Mouse (Mus musculus) adrenal gland, adult (tissue): Measurements from ENCODE around the gene Cdk6.
"Not testable (repeated sequence)": the region's sequence is repeated elsewhere in the genome, so short reads cannot be mapped to it uniquely, and the experiment has no call there.

Experiments
- DNase-seq, 2 experiments: peaks; one replicate each; pipeline ENCODE4 v3.0.0; 2022 to 2023; ENCODE audit warnings: low spot score in 1 of 2; ENCODE audit not compliant: inconsistent age in 2 of 2

Gene Cdk6

GRCm38 (mm10) chr5:3505553-3505952 lies 164.3 kb downstream of the Cdk6 start:
- DNase-seq: no peak

GRCm38 (mm10) chr5:3508480-3509381 lies 167.4 kb downstream of the Cdk6 start:
- DNase-seq: no peak

- DNase-seq: no peak
Measured at GRCm38 (mm10) chr5:3509503-3509902, 168.2 kb downstream of the Cdk6 start.

GRCm38 (mm10) chr5:3511097-3511795 lies 170.0 kb downstream of the Cdk6 start:
- no peak for DNase-seq

GRCm38 (mm10) chr5:3512584-3512983 lies 171.3 kb downstream of the Cdk6 start:
- peak in 1 of 2 experiments; percentile 59 for DNase-seq

GRCm38 (mm10) chr5:3514901-3515311 lies 173.6 kb downstream of the Cdk6 start:
- no peak for DNase-seq

GRCm38 (mm10) chr5:3515477-3515876 lies 174.2 kb downstream of the Cdk6 start:
- DNase-seq: no peak

GRCm38 (mm10) chr5:3516481-3517075 lies 175.3 kb downstream of the Cdk6 start:
- peak; percentile 46 to 85 for DNase-seq

- peak in 1 of 2 experiments; percentile 67 for DNase-seq
Measured at GRCm38 (mm10) chr5:3520493-3521359, 179.4 kb downstream of the Cdk6 start.

- no peak for DNase-seq
Measured at GRCm38 (mm10) chr5:3521741-3522140, 180.5 kb downstream of the Cdk6 start.

GRCm38 (mm10) chr5:3522826-3523225 lies 181.5 kb downstream of the Cdk6 start:
- peak; percentile 63 to 81 for DNase-seq

GRCm38 (mm10) chr5:3527041-3527691 lies 185.9 kb downstream of the Cdk6 start:
- DNase-seq: no peak

- DNase-seq: no peak
Measured at GRCm38 (mm10) chr5:3529585-3530189, 188.4 kb downstream of the Cdk6 start.

- not testable (repeated sequence) for DNase-seq
Measured at GRCm38 (mm10) chr5:3532048-3532447, 190.8 kb downstream of the Cdk6 start.

GRCm38 (mm10) chr5:3536592-3537212 lies 195.4 kb downstream of the Cdk6 start:
- DNase-seq: peak in 1 of 2 experiments; percentile 59

GRCm38 (mm10) chr5:3538505-3539472 lies 197.5 kb downstream of the Cdk6 start:
- DNase-seq: peak in 1 of 2 experiments; percentile 67

GRCm38 (mm10) chr5:3541871-3542270 lies 200.6 kb downstream of the Cdk6 start:
- DNase-seq: no peak
